8 mouse cellular contexts compared by ENCODE assay signal in genomic region chr5:134491712-134492417, GRCm38 (mm10). TPM values are rescaled to one million over a fixed set of nuclear protein-coding genes. Genes with fewer than 3 reads are reported as not detected.
DNase-seq lines count a peak whose midpoint lies in the region; ATAC-seq and TF ChIP-seq lines count a peak whose summit lies in the region.

No protein-coding gene starts in this region.

- peak; percentile 96 for TF ChIP-seq CTCF in gastrocnemius, adult 2 months (IDR thresholded peaks at IDR 0.05)
- TF ChIP-seq CTCF in hindbrain, postnatal 0 days (IDR thresholded peaks at IDR 0.05; ENCODE audit: low read depth), result peak; percentile 99

- 26% methylated on average over 18 of the region's 18 CpGs for WGBS in hindbrain, postnatal 0 days

- no peak overlapping the region for H3K4me3 ChIP-seq in gastrocnemius, adult 2 months
- no peak overlapping the region for H3K4me3 ChIP-seq in hindbrain, postnatal 0 days (ENCODE audit: low read length)
- peak overlapping the region; percentile 80 for H3K4me3 ChIP-seq in megakaryocyte, embryonic 14.5 days (replicated peaks)

- H3K27me3 ChIP-seq in hindbrain, postnatal 0 days (ENCODE audit: insufficient read depth, low read length), result no peaks in the 10 kb centered on the region
- no peaks in the 10 kb centered on the region for H3K27me3 ChIP-seq in megakaryocyte, embryonic 14.5 days (replicated peaks)

- DNase-seq in ZHBTc4 (ENCODE audit: low read depth, low spot score), result peak; percentile 93
- DNase-seq in cerebellum, postnatal 4 days (ENCODE audit: low spot score in 2 of 2), result peak; percentile 88 to 89
- peak; percentile 84 for DNase-seq in gastrocnemius, adult 2 months
- DNase-seq in hindbrain, postnatal 0 days (ENCODE audit: low spot score), result peak; percentile 94
- peak; percentile 79 to 87 for DNase-seq in left cerebral cortex, adult 18-20 months (ENCODE audit: low spot score in 2 of 2)
- DNase-seq in right cerebral cortex, postnatal 25 days, result peak; percentile 75
- peak; percentile 72 to 76 for DNase-seq in urinary bladder, postnatal 36 days (ENCODE audit: low spot score in 2 of 2)

- H3K36me3 ChIP-seq in hindbrain, postnatal 0 days (ENCODE audit: insufficient read depth, low read length), result peaks cover 36% of the 10 kb centered on the region
- H3K36me3 ChIP-seq in megakaryocyte, embryonic 14.5 days (replicated peaks; ENCODE audit: low read length), result peaks cover 77% of the 10 kb centered on the region

- intact Hi-C loops in gastrocnemius, adult 2 months (cut with DNase I), result loop anchor here (5.0 kb wide), 1 partner anchor 125 kb away; the partner anchor contains the start of gene Lat2

- H3K9ac ChIP-seq in hindbrain, postnatal 0 days (replicated peaks; ENCODE audit: low read length), result no peak overlapping the region

- H3K9me3 ChIP-seq in hindbrain, postnatal 0 days (ENCODE audit: low read length), result no peaks in the 10 kb centered on the region
- no peaks in the 10 kb centered on the region for H3K9me3 ChIP-seq in megakaryocyte, embryonic 14.5 days

- ATAC-seq in hindbrain, postnatal 0 days, result peak; percentile 60

- no peaks in the 10 kb centered on the region for H3K4me1 ChIP-seq in hindbrain, postnatal 0 days (ENCODE audit: insufficient read depth, low read length)
- H3K4me1 ChIP-seq in megakaryocyte, embryonic 14.5 days, result peaks cover 49% of the 10 kb centered on the region

- no peak overlapping the region for H3K27ac ChIP-seq in gastrocnemius, adult 2 months
- peak overlapping the region; percentile 22; the same call in 1 of the 2 replicates for H3K27ac ChIP-seq in hindbrain, postnatal 0 days

- no peak overlapping the region for H3K4me2 ChIP-seq in hindbrain, postnatal 0 days (ENCODE audit: low read depth, low read length)

RNA-seq across cellular contexts. Expression of gene Gtf2ird1, which starts 35.3 kb away (rescaled TPM):
- total RNA-seq in gastrocnemius, adult 2 months (2021), result 10 to 100 TPM; 14.6 to 21.5 TPM
- total RNA-seq in hindbrain, postnatal 0 days (2014; rRNA removed), result 46.4 and 54.4 TPM in 2 replicates
- polyA plus RNA-seq in hindbrain, postnatal 0 days (2015; fragmentation: Nextera tagmentation; extraction: Ambion mirVana), result 52.7 and 57.7 TPM in 2 replicates
- total RNA-seq in left cerebral cortex, adult 18-20 months (2021), result 10 to 100 TPM; 37.4 to 56.6 TPM
- polyA plus RNA-seq in megakaryocyte, embryonic 14.5 days (2012; ENCODE audit: insufficient read depth, low replicate concordance), result 19.9 and 32.1 TPM in 2 replicates
